Mouse (Mus musculus): ENCODE results near the gene Pabpc4. TPM values are rescaled to one million over a fixed set of nuclear protein-coding genes. Genes with fewer than 3 reads are reported as not detected.

Gene Pabpc4
- 714 and 746 TPM in 2 replicates for polyA plus RNA-seq (2012)

DNA sequence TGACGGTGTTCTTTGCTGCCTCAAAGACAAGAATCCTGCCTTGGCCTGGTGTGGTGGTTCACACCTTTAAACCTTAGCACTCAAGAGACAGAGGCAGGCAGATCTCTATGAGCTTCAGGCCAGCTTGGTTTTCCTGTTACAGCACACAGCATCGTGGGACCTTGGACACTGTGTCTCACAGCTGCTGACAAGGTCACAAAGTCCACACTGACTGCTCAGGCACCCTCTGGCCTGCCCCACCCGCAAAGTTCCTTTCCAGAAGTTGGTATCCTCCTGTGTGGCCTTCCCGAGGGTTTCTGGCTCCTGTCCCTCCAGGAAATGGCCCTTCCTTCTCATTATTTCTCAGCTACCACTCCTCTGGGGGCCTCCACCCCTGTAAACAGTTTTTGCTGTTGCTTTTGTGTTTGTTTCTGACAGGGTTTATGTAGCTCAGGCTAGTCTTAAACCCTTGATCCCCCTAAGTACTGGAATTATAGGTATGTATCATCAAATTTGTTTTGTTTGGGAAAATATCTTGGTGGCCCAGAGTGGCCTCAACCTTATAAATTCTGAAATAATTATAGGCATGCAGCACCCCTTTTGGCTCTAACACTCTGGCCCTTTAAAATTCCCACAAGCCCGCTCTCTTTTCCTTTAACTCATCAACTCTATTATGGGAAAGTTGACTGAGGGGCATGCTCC is at the start of gene Pabpc4:
Gene Pabpc4, plus strand, starts transcription at position 631 of the 681 bp plus-strand sequence.

DNA sequence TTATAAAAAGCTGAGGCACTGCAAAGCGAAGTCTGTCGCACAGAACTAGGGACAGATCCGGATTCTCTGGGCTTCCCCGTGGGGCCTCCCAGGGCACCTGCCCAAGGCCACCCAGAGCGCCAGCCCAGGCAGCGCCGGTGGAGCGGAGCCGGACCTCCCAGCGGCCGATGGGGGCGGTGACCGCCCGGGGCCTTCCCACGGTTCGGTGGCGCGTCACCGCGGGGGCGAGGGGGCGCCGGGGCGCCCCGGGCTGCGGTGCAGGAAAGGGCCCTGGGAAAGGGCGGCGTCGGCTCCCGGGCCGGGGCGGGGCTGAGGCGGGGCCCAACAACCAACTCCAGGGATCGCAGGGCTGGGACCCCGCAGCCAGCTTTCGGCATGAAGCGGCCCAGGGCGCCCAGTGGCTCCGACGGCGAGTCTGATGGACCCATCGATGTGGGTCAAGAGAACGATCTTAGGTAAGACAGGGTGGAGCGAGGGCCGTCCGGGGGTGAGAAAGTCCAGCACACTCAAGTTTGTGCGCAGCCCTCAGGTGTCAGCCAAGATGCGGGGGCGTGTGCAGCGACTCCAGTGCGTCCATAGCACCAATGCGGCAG is 28.6 kb upstream of the Pabpc4 start, which contains the start of gene Heyl:
Gene Heyl, plus strand, starts transcription at position 65 of the 593 bp plus-strand sequence.

DNA sequence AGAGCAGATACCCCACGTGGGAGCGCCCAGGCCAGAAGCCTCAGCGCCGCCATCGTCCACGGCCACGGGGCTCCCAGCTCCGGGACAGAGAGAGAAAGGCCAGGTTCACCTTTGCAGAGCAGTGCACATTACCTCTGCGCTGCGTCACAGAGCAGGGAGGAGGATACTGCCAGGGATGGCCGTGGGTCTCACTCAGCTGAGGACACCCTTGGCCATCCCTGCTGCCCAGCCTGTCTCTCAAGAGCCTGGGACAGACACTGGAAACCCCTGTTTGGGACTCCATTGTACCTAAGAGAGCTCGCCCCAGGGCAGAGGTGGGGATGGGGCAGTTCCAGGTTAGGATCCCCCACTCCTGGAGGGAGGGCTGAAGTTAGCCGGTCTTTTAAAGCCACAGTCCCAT is 61.4 kb downstream of the Pabpc4 start, which contains the start of gene Oxct2a:
Gene Oxct2a, minus strand, starts transcription at position 101 of the 400 bp plus-strand sequence.

DNA sequence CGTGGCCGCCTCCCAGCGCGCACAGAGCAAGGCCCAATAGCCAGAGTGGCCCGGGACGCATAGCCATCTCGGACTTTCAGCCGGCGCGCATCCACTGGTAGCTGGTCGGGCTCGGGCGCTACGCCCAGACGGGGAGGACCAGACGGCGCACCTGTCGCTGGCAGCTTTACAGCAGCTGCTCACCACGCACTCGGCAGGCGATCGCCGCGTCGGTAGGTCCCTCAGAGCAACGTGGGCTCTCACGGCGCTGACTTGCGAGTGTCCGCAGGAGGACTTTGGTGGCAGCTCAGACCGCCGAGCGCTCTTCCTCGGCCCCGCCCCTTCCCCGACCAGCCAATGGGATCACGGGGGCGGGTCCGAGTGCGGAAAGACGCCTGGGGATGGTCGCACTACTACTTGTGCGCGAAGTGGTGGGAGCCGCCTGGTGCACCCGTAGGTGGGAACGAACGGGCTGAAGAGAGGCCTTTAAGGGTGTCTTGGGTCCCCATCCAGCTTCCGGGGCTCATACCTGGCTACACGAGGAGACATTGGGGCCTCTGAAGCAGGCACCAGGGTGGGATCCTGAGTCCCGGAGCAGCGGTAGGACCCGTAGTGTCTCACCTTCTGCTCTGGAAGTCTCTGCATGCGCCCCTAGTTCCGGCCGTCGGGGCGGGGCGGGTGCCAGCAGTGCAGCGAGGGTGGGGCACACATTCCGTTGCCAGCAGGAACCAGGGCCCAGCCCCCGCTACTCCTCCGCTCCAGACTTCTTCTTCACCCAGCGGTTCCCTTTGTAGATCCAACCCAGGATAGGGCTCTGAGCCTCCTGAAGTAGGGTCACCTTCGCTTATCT is 80.7 kb downstream of the Pabpc4 start, which contains the start of gene Bmp8a:
Gene Bmp8a, minus strand, starts transcription at position 611 of the 829 bp plus-strand sequence.

Other genes starting within 250 kb of the Pabpc4 start
- 2.7 and 2.9 TPM in 2 replicates for gene Trit1, start 245.8 kb upstream of the Pabpc4 start, polyA plus RNA-seq (2012)
- gene Bmp8b, start 157.2 kb upstream of the Pabpc4 start, polyA plus RNA-seq (2012) = not detected in 2 replicates
- not detected in 2 replicates for gene Oxct2b, start 146.1 kb upstream of the Pabpc4 start, polyA plus RNA-seq (2012)
- 12.9 and 15.8 TPM in 2 replicates for gene Ppie, start 122.4 kb upstream of the Pabpc4 start, polyA plus RNA-seq (2012)
- not detected in 2 replicates for gene Hpcal4, start 79.1 kb upstream of the Pabpc4 start, polyA plus RNA-seq (2012)
- not detected in 2 replicates for gene Nt5c1a, start 60.8 kb upstream of the Pabpc4 start, polyA plus RNA-seq (2012)
- gene Heyl, start 28.8 kb upstream of the Pabpc4 start, polyA plus RNA-seq (2012) = 0.16 and 0.43 TPM in 2 replicates
- 0.03 and 0.15 TPM in 2 replicates for gene Oxct2a, start 61.3 kb downstream of the Pabpc4 start, polyA plus RNA-seq (2012)
- 0.27 and 0.50 TPM in 2 replicates for gene Bmp8a, start 80.9 kb downstream of the Pabpc4 start, polyA plus RNA-seq (2012)

Measured in megakaryocyte-erythroid progenitor cell, adult 5 weeks (primary cell).